Mouse (Mus musculus) stomach, embryonic 14.5 days (tissue): ENCODE data around the gene Dapk3. TPM values are rescaled to one million over a fixed set of nuclear protein-coding genes. Genes with fewer than 3 reads are reported as not detected.

ENCODE experiments used
- ATAC-seq: fragments of 200-750 bp; cut with Nextera tagmentation; 2 replicates; pipeline ENCODE4 v1.8.0; 2017; ENCODE audit warnings: low read depth, moderate TSS enrichment; ENCODE audit not compliant: insufficient number of reproducible peaks, insufficient read depth, low FRiP score
- H3K27ac ChIP-seq: fragments of 300-500 bp; sonication (generic); 2 replicates; pipeline ENCODE4 v1.5.1; 2014; ENCODE audit warnings: mild to moderate bottlenecking, low read length, moderate library complexity, mixed read lengths
- H3K27me3 ChIP-seq: fragments of 300-500 bp; sonication (generic); 2 replicates; pipeline ENCODE4 v1.6.1; 2014; ENCODE audit warnings: low read length, control low read depth, mixed read lengths; ENCODE audit not compliant: control insufficient read depth, insufficient read depth
- H3K36me3 ChIP-seq: fragments of 300-500 bp; sonication (generic); 2 replicates; pipeline ENCODE4 v1.6.1; 2014; ENCODE audit warnings: mild to moderate bottlenecking, control low read depth, low read length, moderate library complexity, mixed read lengths; ENCODE audit not compliant: control insufficient read depth, insufficient read depth
- H3K4me1 ChIP-seq: fragments of 300-500 bp; sonication (generic); 2 replicates; pipeline ENCODE4 v1.6.1; 2014; ENCODE audit warnings: low read length, control low read depth, mixed read lengths; ENCODE audit not compliant: control insufficient read depth, insufficient read depth
- H3K4me2 ChIP-seq: fragments of 300-500 bp; sonication (generic); replicated peaks from 2 replicates; pipeline ENCODE4 v1.6.1; 2014; ENCODE audit warnings: low read depth, low read length, control low read depth
- H3K4me3 ChIP-seq: fragments of 300-500 bp; sonication (generic); 2 replicates; pipeline ENCODE4 v1.5.1; 2014; ENCODE audit warnings: low read depth, low read length, control low read depth
- H3K9ac ChIP-seq: fragments of 300-500 bp; sonication (generic); replicated peaks from 2 replicates; pipeline ENCODE4 v1.6.1; 2014; ENCODE audit warnings: low read depth, mild to moderate bottlenecking, control low read depth, low read length, moderate library complexity, mixed read lengths
- H3K9me3 ChIP-seq: fragments of 300-500 bp; sonication (generic); 2 replicates; pipeline ENCODE4 v1.6.1; 2016; ENCODE audit warnings: low read depth, low read length, control low read depth; ENCODE audit not compliant: control insufficient read depth
- WGBS: fragments of 180-500 bp; shearing (Covaris S2); extraction: QIAGEN DNeasy Blood & Tissue Kit; methylation state at CpG from one replicate; pipeline ENCODE4 v1.1.7; 2014; 5-methylcytosine and 5-hydroxymethylcytosine counted together
- polyA plus RNA-seq: library from polyadenylated mRNA; unstranded; fragments of >200 nt; fragmentation: Nextera tagmentation; extraction: Ambion mirVana; gene quantifications from 2 replicates; pipeline ENCODE4 v1.2.1, GENCODE M21; 2014

The Dapk3 gene
- polyA plus RNA-seq, 1 experiment from 2014 or later = 48.9 TPM

- Histone ChIP-seq H3K4me3 (no peak overlapping the region), H3K36me3 (no peaks in the 10 kb centered on the region), H3K4me1 (peaks cover 9% of the 10 kb centered on the region), H3K9me3 (no peaks in the 10 kb centered on the region), H3K27ac (no peak overlapping the region), H3K27me3 (peaks cover 9% of the 10 kb centered on the region; the same call in 1 of the 2 replicates), H3K4me2 (no peak overlapping the region), H3K9ac (no peak overlapping the region)
- ATAC-seq = no peak
- 65% methylated on average over 11 of the region's 11 CpGs for WGBS
These were observed 13.8 kb downstream of the Dapk3 start for GRCm38 (mm10) chr10:81196470-81197065.

GRCm38 (mm10) chr10:81197305-81197704 is 14.5 kb downstream of the Dapk3 start:
- H3K4me2 ChIP-seq = no peak overlapping the region
- peaks cover 9% of the 10 kb centered on the region; the same call in 1 of the 2 replicates for H3K27me3 ChIP-seq
- no peaks in the 10 kb centered on the region for H3K36me3 ChIP-seq
- no peak overlapping the region for H3K9ac ChIP-seq
- H3K27ac ChIP-seq = no peak overlapping the region
- no peak overlapping the region for H3K4me3 ChIP-seq
- H3K4me1 ChIP-seq = peaks cover 4% of the 10 kb centered on the region; the same call in 1 of the 2 replicates
- no peaks in the 10 kb centered on the region for H3K9me3 ChIP-seq
- 46% methylated on average over 6 of the region's 6 CpGs for WGBS
- ATAC-seq = no peak

GRCm38 (mm10) chr10:81198230-81198629 is 15.4 kb downstream of the Dapk3 start:
- H3K27ac ChIP-seq = no peak overlapping the region
- H3K9ac ChIP-seq = no peak overlapping the region
- H3K36me3 ChIP-seq = no peaks in the 10 kb centered on the region
- H3K27me3 ChIP-seq = peaks cover 9% of the 10 kb centered on the region; the same call in 1 of the 2 replicates
- H3K9me3 ChIP-seq = no peaks in the 10 kb centered on the region
- ATAC-seq = no peak
- no peak overlapping the region for H3K4me3 ChIP-seq
- no peak overlapping the region for H3K4me2 ChIP-seq
- 0 out of 2 replicates have a peak, but pooled peaks cover 4% of the 10 kb centered on the region for H3K4me1 ChIP-seq
- under 1% methylated on average over 9 of the region's 9 CpGs for WGBS

- 83% methylated on average over 6 of the region's 6 CpGs for WGBS
- no peak overlapping the region for H3K9ac ChIP-seq
These were observed 16.2 kb downstream of the Dapk3 start for GRCm38 (mm10) chr10:81198990-81199389.

GRCm38 (mm10) chr10:81200141-81200540 is 17.3 kb downstream of the Dapk3 start:
- Histone ChIP-seq H3K9me3 (no peaks in the 10 kb centered on the region), H3K27me3 (peaks cover 2% of the 10 kb centered on the region; the same call in 1 of the 2 replicates), H3K4me1 (no peaks in the 10 kb centered on the region), H3K9ac (no peak overlapping the region), H3K36me3 (no peaks in the 10 kb centered on the region), H3K4me2 (no peak overlapping the region), H3K4me3 (no peak overlapping the region), H3K27ac (no peak overlapping the region)
- ATAC-seq = no peak
- 86% methylated on average over 13 of the region's 13 CpGs for WGBS

More at GRCm38 (mm10) chr10:81198990-81199389, 16.2 kb downstream of the Dapk3 start:
- Histone ChIP-seq H3K27me3 (peaks cover 9% of the 10 kb centered on the region; the same call in 1 of the 2 replicates), H3K4me1 (0 out of 2 replicates have a peak, but pooled peaks cover 3% of the 10 kb centered on the region), H3K9me3 (no peaks in the 10 kb centered on the region), H3K36me3 (no peaks in the 10 kb centered on the region), H3K27ac (no peak overlapping the region), H3K4me3 (no peak overlapping the region), H3K4me2 (no peak overlapping the region)
- no peak for ATAC-seq

GRCm38 (mm10) chr10:81200605-81201287 is 17.9 kb downstream of the Dapk3 start:
- Histone ChIP-seq H3K27me3 (no peaks in the 10 kb centered on the region), H3K4me3 (no peak overlapping the region), H3K9ac (no peak overlapping the region), H3K36me3 (no peaks in the 10 kb centered on the region), H3K4me2 (no peak overlapping the region), H3K4me1 (no peaks in the 10 kb centered on the region), H3K9me3 (no peaks in the 10 kb centered on the region), H3K27ac (no peak overlapping the region)
- 70% methylated on average over 20 of the region's 20 CpGs for WGBS
- no peak for ATAC-seq

GRCm38 (mm10) chr10:81201807-81202758 is 19.3 kb downstream of the Dapk3 start, which contains the start of gene Nmrk2:
Gene Nmrk2, minus strand, starts transcription at chr10:81202051.
- H3K4me3 ChIP-seq = no peak within 1 kb of the TSS
- no peaks in the 10 kb centered on the region for H3K27me3 ChIP-seq
- H3K36me3 ChIP-seq = no peaks in the 10 kb centered on the region
- H3K9me3 ChIP-seq = no peaks in the 10 kb centered on the region
- 65% methylated on average over 13 of the region's 13 CpGs for WGBS
- H3K4me2 ChIP-seq = no peak within 1 kb of the TSS
- H3K27ac ChIP-seq = no peak within 1 kb of the TSS
- ATAC-seq = no peak
- no peaks in the 10 kb centered on the region for H3K4me1 ChIP-seq
- no peak within 1 kb of the TSS for H3K9ac ChIP-seq
